Mouse (Mus musculus): ENCODE results near the gene Spin4. TPM values are rescaled to one million over a fixed set of nuclear protein-coding genes. Genes with fewer than 3 reads are reported as not detected.

Spin4 gene
- polyA plus RNA-seq (2015; fragmentation: Nextera tagmentation; extraction: Ambion mirVana): 6.5 and 6.7 TPM in 2 replicates

DNA sequence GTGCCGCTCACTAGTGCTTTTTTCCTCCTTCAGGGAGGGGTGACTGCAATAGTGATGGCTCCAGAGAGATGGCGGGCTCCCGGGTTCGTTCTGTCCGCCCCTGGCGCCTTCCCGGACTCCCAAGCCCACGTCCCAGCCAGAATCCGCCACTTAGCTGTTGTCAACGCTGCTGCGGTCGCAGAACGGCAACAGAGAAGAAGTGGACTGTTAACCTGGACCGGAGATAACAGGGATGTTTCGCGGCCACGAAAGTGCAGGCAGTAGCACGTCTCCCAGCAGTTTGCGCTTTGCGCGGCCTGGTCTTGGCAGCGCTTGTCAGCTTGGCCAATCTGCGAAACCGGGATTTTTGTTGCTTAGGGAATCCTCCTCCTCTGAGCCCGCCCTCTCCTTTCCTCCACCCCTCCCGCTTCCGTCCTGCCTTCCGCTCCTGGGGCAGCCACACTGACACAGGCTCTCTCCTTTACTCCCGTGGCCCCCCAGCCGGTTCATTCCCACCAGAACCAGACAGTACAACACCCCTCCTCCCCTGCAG, at the start of gene Spin4:
TSS of gene Spin4 (minus strand) at position 322 of the 532 bp plus-strand sequence.

Other genes with a start within 250 kb of the Spin4 start
- gene Arhgef9, start 170.2 kb upstream of the Spin4 start, polyA plus RNA-seq (2015; fragmentation: Nextera tagmentation; extraction: Ambion mirVana): 5.5 and 8.4 TPM in 2 replicates

All from skeletal muscle tissue, postnatal 0 days (tissue).